Mouse (Mus musculus): ENCODE measurements around the gene Mfsd11. TPM values are rescaled to one million over a fixed set of nuclear protein-coding genes. Genes with fewer than 3 reads are reported as not detected.
A peak's percentile ranks its signal among the peaks of the same experiment; 100 is the strongest.

Mfsd11 gene
- total RNA-seq, 1 experiment: 26.5 TPM

- no peak for DNase-seq (ENCODE audit: low read depth, low spot score)
- Histone ChIP-seq H3K36me3 (ENCODE audit: control insufficient read depth, insufficient read depth, low read length, poor library complexity, severe bottlenecking) (peaks cover 28% of the 10 kb centered on the region), H3K9me3 (ENCODE audit: control insufficient read depth, insufficient read depth, low read depth, low read length) (no peaks in the 10 kb centered on the region), H3K9ac (ENCODE audit: insufficient read depth, low read depth, low read length, poor library complexity, severe bottlenecking) (peak overlapping the region; percentile 79), H3K27ac (ENCODE audit: insufficient read depth, low read depth, low read length, poor library complexity, severe bottlenecking) (peak overlapping the region; percentile 68), H3K4me1 (ENCODE audit: control insufficient read depth in 2 of 2, insufficient read depth in 2 of 2, low read length in 2 of 2, poor library complexity in 1 of 2) (peaks cover 2 to 9% of the 10 kb centered on the region in 2 experiments; a peak in 1 of 4 replicates), H3K4me3 (ENCODE audit: insufficient read depth in 1 of 2, low read depth in 1 of 2, low read length in 2 of 2, poor library complexity in 1 of 2, severe bottlenecking in 1 of 2) (peak overlapping the region; percentile 72 to 86)
- TF ChIP-seq ZNF384 (IDR thresholded peaks at IDR 0.05; ENCODE audit: low read depth, low read length) (no peak), HCFC1 (IDR thresholded peaks at IDR 0.05; ENCODE audit: borderline replicate concordance, insufficient read depth, low read length) (no peak), ZC3H11A (IDR thresholded peaks at IDR 0.05; ENCODE audit: borderline replicate concordance, low read depth, low read length) (no peak), CHD2 (IDR thresholded peaks at IDR 0.05; ENCODE audit: low read depth, low read length) (no peak), MAFK (IDR thresholded peaks at IDR 0.05; ENCODE audit: insufficient read depth, low read depth, low read length) (no peak)
- in situ Hi-C loops (cut with MboI; ENCODE audit: low sequenced_read_pairs in 2 of 2, unreplicated experiment in 2 of 2): no loop called here
Observed at GRCm38 (mm10) chr11:116842531-116843260, 9.5 kb upstream of the Mfsd11 start.

DNA sequence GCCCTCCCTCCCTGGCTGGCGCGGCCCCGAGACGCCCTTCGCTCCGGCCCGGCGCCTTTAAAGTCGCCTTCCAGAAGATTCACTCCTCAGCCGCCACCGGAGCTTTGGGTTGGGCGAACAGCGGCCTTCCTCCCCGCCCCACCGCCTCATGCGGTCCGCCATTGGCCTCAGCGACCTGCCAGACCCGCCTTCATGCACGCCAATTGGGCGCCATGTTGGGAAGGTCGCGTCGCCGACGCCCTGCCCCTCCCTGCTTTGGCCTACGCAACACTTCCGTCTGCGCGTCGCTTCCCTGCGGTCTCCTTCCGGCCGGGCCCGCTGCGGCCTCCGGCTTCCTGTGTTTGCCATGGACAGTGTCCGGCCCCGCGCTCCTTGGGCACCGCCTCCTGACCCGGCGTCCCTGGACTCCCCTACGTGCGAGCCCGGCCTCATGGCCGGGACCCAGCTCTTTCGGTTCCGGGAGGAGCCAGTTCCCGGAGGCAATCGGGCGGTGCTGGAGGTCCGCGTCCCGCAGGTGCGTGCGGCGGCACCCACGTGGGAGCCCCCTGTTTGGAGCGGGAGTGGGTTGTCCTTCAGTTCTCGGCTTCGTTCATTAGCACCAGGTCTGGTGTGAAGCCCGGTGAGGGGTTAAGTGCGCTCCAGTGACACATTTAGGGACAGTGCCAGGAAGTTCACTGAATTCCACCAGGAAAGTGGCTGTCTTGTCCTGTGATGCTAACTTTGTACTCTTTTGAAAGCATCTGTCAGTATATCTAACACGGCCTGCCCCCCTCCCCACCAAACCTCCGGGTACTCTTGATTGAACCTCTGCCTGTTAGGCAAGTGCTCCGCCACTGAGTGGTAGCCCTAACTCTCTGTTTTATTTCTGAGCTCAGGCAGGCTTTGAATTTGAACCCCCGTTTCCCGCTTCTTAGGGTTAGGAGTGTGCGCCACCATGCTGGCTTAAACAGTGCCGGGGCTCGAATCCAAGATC, 8.7 kb upstream of the Mfsd11 start, which contains the start of the genes Mettl23 and Jmjd6:
TSS of gene Mettl23 (plus strand) at position 18 of the 973 bp plus-strand sequence.
TSS of gene Jmjd6 (minus strand) at position 189 of the 973 bp plus-strand sequence.
- TF ChIP-seq HCFC1 (IDR thresholded peaks at IDR 0.05; ENCODE audit: borderline replicate concordance, insufficient read depth, low read length) (peak; percentile 81), ZNF384 (IDR thresholded peaks at IDR 0.05; ENCODE audit: low read depth, low read length) (no peak), MAFK (IDR thresholded peaks at IDR 0.05; ENCODE audit: insufficient read depth, low read depth, low read length) (no peak), ZC3H11A (IDR thresholded peaks at IDR 0.05; ENCODE audit: borderline replicate concordance, low read depth, low read length) (no peak), CHD2 (IDR thresholded peaks at IDR 0.05; ENCODE audit: low read depth, low read length) (no peak)
- in situ Hi-C loops (cut with MboI; ENCODE audit: low sequenced_read_pairs in 2 of 2, unreplicated experiment in 2 of 2): no loop called here
- peaks cover 25% of the 10 kb centered on the region for H3K36me3 ChIP-seq (ENCODE audit: control insufficient read depth, insufficient read depth, low read length, poor library complexity, severe bottlenecking)

DNA sequence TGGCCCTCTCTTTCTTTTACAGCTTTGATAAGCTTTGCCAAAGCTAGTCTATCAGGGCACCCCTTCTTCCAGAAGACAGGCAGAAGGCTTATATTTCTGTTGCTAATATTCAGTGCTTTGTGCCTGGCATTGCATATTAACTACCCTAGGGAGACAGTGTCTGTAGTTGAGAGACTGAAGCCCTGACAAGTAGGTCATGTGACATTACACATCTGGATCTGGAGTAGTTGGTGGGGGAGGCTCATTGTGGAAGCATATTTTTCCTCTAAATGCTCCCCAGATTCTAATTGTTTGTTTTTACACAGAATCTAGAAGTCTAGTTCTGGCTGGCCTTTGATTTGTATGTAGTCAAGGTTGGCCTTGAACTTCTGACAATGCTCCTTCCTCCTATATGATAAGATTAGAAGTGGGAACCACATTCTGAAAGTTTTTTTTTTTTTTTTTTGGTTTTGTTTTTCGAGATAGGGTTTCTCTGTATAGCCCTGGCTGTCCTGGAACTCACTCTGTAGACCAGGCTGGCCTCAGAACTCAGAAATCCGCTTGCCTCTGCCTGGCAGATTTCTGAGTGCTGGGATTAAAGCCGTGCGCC, 5.6 kb upstream of the Mfsd11 start:
- Histone ChIP-seq H3K9ac (ENCODE audit: insufficient read depth, low read depth, low read length, poor library complexity, severe bottlenecking) (no peak overlapping the region), H3K36me3 (ENCODE audit: control insufficient read depth, insufficient read depth, low read length, poor library complexity, severe bottlenecking) (peaks cover 20% of the 10 kb centered on the region), H3K9me3 (ENCODE audit: control insufficient read depth, insufficient read depth, low read depth, low read length) (no peaks in the 10 kb centered on the region), H3K4me3 (ENCODE audit: insufficient read depth in 1 of 2, low read depth in 1 of 2, low read length in 2 of 2, poor library complexity in 1 of 2, severe bottlenecking in 1 of 2) (no peak overlapping the region), H3K27ac (ENCODE audit: insufficient read depth, low read depth, low read length, poor library complexity, severe bottlenecking) (no peak overlapping the region), H3K4me1 (ENCODE audit: control insufficient read depth in 2 of 2, insufficient read depth in 2 of 2, low read length in 2 of 2, poor library complexity in 1 of 2) (no peaks in the 10 kb centered on the region)
- TF ChIP-seq ZNF384 (IDR thresholded peaks at IDR 0.05; ENCODE audit: low read depth, low read length) (peak; percentile 19; the same call in 1 of the 2 replicates), ZC3H11A (IDR thresholded peaks at IDR 0.05; ENCODE audit: borderline replicate concordance, low read depth, low read length) (no peak), MAFK (IDR thresholded peaks at IDR 0.05; ENCODE audit: insufficient read depth, low read depth, low read length) (no peak), HCFC1 (IDR thresholded peaks at IDR 0.05; ENCODE audit: borderline replicate concordance, insufficient read depth, low read length) (no peak), CHD2 (IDR thresholded peaks at IDR 0.05; ENCODE audit: low read depth, low read length) (no peak)
- DNase-seq (ENCODE audit: low read depth, low spot score): no peak
- in situ Hi-C loops (cut with MboI; ENCODE audit: low sequenced_read_pairs in 2 of 2, unreplicated experiment in 2 of 2): no loop called here

More for the DNA sequence above, 8.7 kb upstream of the Mfsd11 start, which contains the start of the genes Mettl23 and Jmjd6:
- Histone ChIP-seq H3K4me3 (ENCODE audit: insufficient read depth in 1 of 2, low read depth in 1 of 2, low read length in 2 of 2, poor library complexity in 1 of 2, severe bottlenecking in 1 of 2) (peak within 1 kb of the TSS; percentile 72 to 86), H3K27ac (ENCODE audit: insufficient read depth, low read depth, low read length, poor library complexity, severe bottlenecking) (peak within 1 kb of the TSS; percentile 68), H3K4me1 (ENCODE audit: control insufficient read depth in 2 of 2, insufficient read depth in 2 of 2, low read length in 2 of 2, poor library complexity in 1 of 2) (peaks cover 2 to 9% of the 10 kb centered on the region in 2 experiments; a peak in 1 of 4 replicates), H3K9ac (ENCODE audit: insufficient read depth, low read depth, low read length, poor library complexity, severe bottlenecking) (peak within 1 kb of the TSS; percentile 79), H3K9me3 (ENCODE audit: control insufficient read depth, insufficient read depth, low read depth, low read length) (no peaks in the 10 kb centered on the region)
- peak; percentile 88 for DNase-seq (ENCODE audit: low read depth, low spot score)
